Mouse (Mus musculus): ENCODE results near the gene Pdk3.

DNA sequence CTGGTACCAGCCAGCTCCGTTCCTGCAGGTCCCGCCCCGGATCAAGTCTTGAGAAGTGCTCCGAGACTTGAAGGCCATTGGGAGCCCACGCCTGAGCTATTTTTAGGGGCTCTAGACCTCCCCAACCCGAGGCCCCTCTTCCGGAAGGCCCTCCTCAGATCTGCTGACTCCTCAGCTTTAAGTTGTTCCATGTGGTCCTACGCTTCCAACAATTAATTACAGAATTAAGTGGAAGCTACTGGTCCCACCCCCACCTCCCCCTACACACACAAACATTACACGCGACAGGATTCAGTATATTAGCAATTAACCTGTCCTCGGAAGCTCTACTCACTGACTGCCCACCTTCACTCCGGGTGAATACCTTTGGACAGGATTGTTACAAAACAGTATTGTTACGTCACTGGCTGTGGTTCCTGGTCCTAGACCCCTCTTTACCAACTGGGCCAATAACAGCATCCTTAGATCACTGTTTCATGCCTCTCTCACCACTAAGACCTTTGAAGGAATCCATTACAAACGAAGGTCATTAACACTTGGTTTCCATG is 410 bp upstream of the Pdk3 start:
- TF ChIP-seq POLR2A (IDR thresholded peaks at IDR 0.05; ENCODE audit: insufficient read length, low read depth) (no peak), REST (IDR thresholded peaks at IDR 0.05; ENCODE audit: insufficient read depth, insufficient read length) (no peak), E2F4 (IDR thresholded peaks at IDR 0.05; ENCODE audit: insufficient read depth) (no peak), MAX (IDR thresholded peaks at IDR 0.05; ENCODE audit: low read depth) (no peak), TCF3 (IDR thresholded peaks at IDR 0.05; ENCODE audit: insufficient read length, low read depth) (no peak), POLR2AphosphoS2 (IDR thresholded peaks at IDR 0.05; ENCODE audit: insufficient read length, low read depth) (no peak), USF1 (IDR thresholded peaks at IDR 0.05; ENCODE audit: low read depth) (no peak), SRF (IDR thresholded peaks at IDR 0.05; ENCODE audit: control insufficient read depth, insufficient read length, low read depth) (no peak), TCF12 (IDR thresholded peaks at IDR 0.05; ENCODE audit: insufficient read depth, poor library complexity, severe bottlenecking) (no peak)
